Mouse (Mus musculus) CH12.LX (cell line): Measurements from ENCODE around the gene Fosb. TPM values are rescaled to one million over a fixed set of nuclear protein-coding genes. Genes with fewer than 3 reads are reported as not detected.

Source experiments
- DNase-seq: peaks from one replicate; pipeline ENCODE4 v3.0.0-alpha.2; 2013; ENCODE audit errors: extremely low read depth
- H3K27ac ChIP-seq: 2 replicates; pipeline ENCODE4 v1.5.1; 2012; ENCODE audit warnings: low read depth, mild to moderate bottlenecking, control low read depth, moderate library complexity; ENCODE audit not compliant: insufficient read depth
- H3K27me3 ChIP-seq: replicated peaks from 2 replicates; pipeline ENCODE3; 2012; ENCODE audit warnings: inconsistent platforms
- H3K36me3 ChIP-seq, 2 experiments: replicated peaks in 1 of 2; 2 replicates each; pipeline versions ENCODE3 to v1.6.1; 2012; ENCODE audit warnings: inconsistent platforms in 1 of 2, low read length in 1 of 2, mild to moderate bottlenecking in 1 of 2, mixed read lengths in 1 of 2, moderate library complexity in 1 of 2; ENCODE audit not compliant: control insufficient read depth in 1 of 2, insufficient read depth in 1 of 2
- H3K4me1 ChIP-seq, 2 experiments: 2 replicates each; pipeline ENCODE4 v1.6.1; 2012; ENCODE audit warnings: inconsistent platforms in 1 of 2, moderate library complexity in 1 of 2; ENCODE audit not compliant: insufficient read depth in 2 of 2, control insufficient read depth in 1 of 2
- H3K4me2 ChIP-seq: 2 replicates; pipeline ENCODE4 v1.6.1; 2012; ENCODE audit warnings: low read depth, mild to moderate bottlenecking, control low read depth; ENCODE audit not compliant: poor library complexity, insufficient read depth, severe bottlenecking
- H3K4me3 ChIP-seq, 3 experiments: fragments of 150-350 bp in 1 of 3; sonication (generic) in 1 of 3; replicated peaks in 1 of 3; 2 replicates each; pipeline versions ENCODE3 to v1.5.1; 2011 to 2012; ENCODE audit warnings: low read depth in 2 of 3, low read length in 2 of 3, mild to moderate bottlenecking in 2 of 3, moderate library complexity in 2 of 3, control low read depth in 1 of 3, improper control_type of control experiment in 1 of 3, inconsistent platforms in 1 of 3, mixed read lengths in 1 of 3; ENCODE audit not compliant: poor library complexity in 1 of 3
- H3K79me2 ChIP-seq: replicated peaks from 2 replicates; pipeline ENCODE4 v1.6.1; 2012; ENCODE audit warnings: mild to moderate bottlenecking, moderate library complexity; ENCODE audit not compliant: control insufficient read depth, poor library complexity, insufficient read depth, severe bottlenecking; ENCODE audit errors: extremely low read depth
- H3K9ac ChIP-seq: 2 replicates; pipeline ENCODE4 v1.6.1; 2012; ENCODE audit warnings: low read depth, mild to moderate bottlenecking, control low read depth, moderate library complexity; ENCODE audit not compliant: insufficient read depth
- H3K9me3 ChIP-seq: replicated peaks from 2 replicates; pipeline ENCODE3; 2012; ENCODE audit warnings: low read length, inconsistent platforms, mixed read lengths
- BHLHE40 ChIP-seq: IDR thresholded peaks from 2 replicates; pipeline ENCODE4 v1.6.1; 2011; ENCODE audit warnings: mild to moderate bottlenecking, low read depth, low read length, improper control_type of control experiment
- CHD1 ChIP-seq: IDR thresholded peaks from 2 replicates; pipeline ENCODE4 v1.6.1; 2012; ENCODE audit warnings: low read depth, low read length, improper control_type of control experiment, inconsistent platforms
- CHD2 ChIP-seq: IDR thresholded peaks from 2 replicates; pipeline ENCODE4 v1.6.1; 2011; ENCODE audit warnings: low read length, improper control_type of control experiment
- EP300 ChIP-seq: IDR thresholded peaks from 2 replicates; pipeline ENCODE4 v1.6.1; 2011; ENCODE audit warnings: low read length, improper control_type of control experiment
- ETS1 ChIP-seq: conservative IDR thresholded peaks from 2 replicates; pipeline ENCODE4 v1.6.1; 2012; ENCODE audit warnings: low read depth, mild to moderate bottlenecking, inconsistent platforms, low read length, improper control_type of control experiment, moderate library complexity
- GABPA ChIP-seq: IDR thresholded peaks from 2 replicates; pipeline ENCODE4 v1.6.1; 2012; ENCODE audit warnings: low read depth, low read length, improper control_type of control experiment, inconsistent platforms; ENCODE audit not compliant: insufficient replicate concordance
- HCFC1 ChIP-seq: IDR thresholded peaks from 2 replicates; pipeline ENCODE4 v1.6.1; 2012; ENCODE audit warnings: low read depth, mild to moderate bottlenecking, inconsistent platforms, low read length, improper control_type of control experiment
- IRF4 ChIP-seq: IDR thresholded peaks from 2 replicates; pipeline ENCODE4 v1.6.1; 2014; ENCODE audit warnings: low read depth, mild to moderate bottlenecking, inconsistent platforms, low read length, improper control_type of control experiment
- JUND ChIP-seq: conservative IDR thresholded peaks from 2 replicates; pipeline ENCODE4 v1.6.1; 2011; ENCODE audit warnings: low read depth, low read length, improper control_type of control experiment
- MAFK ChIP-seq: IDR thresholded peaks from 2 replicates; pipeline ENCODE4 v1.6.1; 2011; ENCODE audit warnings: low read length, improper control_type of control experiment; ENCODE audit not compliant: insufficient replicate concordance
- MAX ChIP-seq: IDR thresholded peaks from 2 replicates; pipeline ENCODE4 v1.6.1; 2011; ENCODE audit warnings: low read length, improper control_type of control experiment
- MAZ ChIP-seq: IDR thresholded peaks from 2 replicates; pipeline ENCODE4 v1.6.1; 2012; ENCODE audit warnings: low read depth, mild to moderate bottlenecking, inconsistent platforms, low read length, improper control_type of control experiment, moderate library complexity
- MEF2A ChIP-seq: IDR thresholded peaks from 2 replicates; pipeline ENCODE4 v1.6.1; 2014; ENCODE audit warnings: low read depth, mild to moderate bottlenecking, inconsistent platforms, low read length, improper control_type of control experiment, borderline replicate concordance
- MXI1 ChIP-seq: IDR thresholded peaks from 2 replicates; pipeline ENCODE4 v1.6.1; 2011; ENCODE audit warnings: mild to moderate bottlenecking, low read depth, low read length, improper control_type of control experiment
- MYC ChIP-seq: IDR thresholded peaks from 2 replicates; pipeline ENCODE4 v1.6.1; 2011; ENCODE audit warnings: low read depth, mild to moderate bottlenecking, improper control_type of control experiment, low read length
- POLR2A ChIP-seq: IDR thresholded peaks from 2 replicates; pipeline ENCODE4 v1.6.1; 2011; ENCODE audit warnings: low read depth, mild to moderate bottlenecking, improper control_type of control experiment, low read length
- RCOR1 ChIP-seq: conservative IDR thresholded peaks from 2 replicates; pipeline ENCODE4 v1.6.1; 2012; ENCODE audit warnings: low read depth, mild to moderate bottlenecking, inconsistent platforms, low read length, improper control_type of control experiment
- SIN3A ChIP-seq: IDR thresholded peaks from 2 replicates; pipeline ENCODE4 v1.6.1; 2012; ENCODE audit warnings: low read length, improper control_type of control experiment, inconsistent platforms
- SMC3 ChIP-seq: IDR thresholded peaks from 2 replicates; pipeline ENCODE4 v1.6.1; 2011; ENCODE audit warnings: low read depth, low read length, improper control_type of control experiment
- TCF12 ChIP-seq: IDR thresholded peaks from 2 replicates; pipeline ENCODE4 v1.6.1; 2014; ENCODE audit warnings: low read depth, mild to moderate bottlenecking, inconsistent platforms, low read length, improper control_type of control experiment
- USF2 ChIP-seq: conservative IDR thresholded peaks from 2 replicates; pipeline ENCODE4 v1.6.1; 2011; ENCODE audit warnings: low read depth, low read length, improper control_type of control experiment
- ZC3H11A ChIP-seq: IDR thresholded peaks from 2 replicates; pipeline ENCODE4 v1.6.1; 2012; ENCODE audit warnings: low read depth, mild to moderate bottlenecking, inconsistent platforms, low read length, improper control_type of control experiment
- ZKSCAN1 ChIP-seq: IDR thresholded peaks from 2 replicates; pipeline ENCODE4 v1.6.1; 2012; ENCODE audit warnings: low read depth, inconsistent platforms, low read length, improper control_type of control experiment, borderline replicate concordance
- ZNF384 ChIP-seq: IDR thresholded peaks from 2 replicates; pipeline ENCODE4 v1.6.1; 2012; ENCODE audit warnings: low read depth, low read length, improper control_type of control experiment, inconsistent platforms
- dilution Hi-C: fragments of 300-500 bp; cut with MboI; formaldehyde crosslinking; loops from 2 replicates; pipeline ENCODE4 v1.14.3; 2020; ENCODE audit warnings: low sequenced_read_pairs; ENCODE audit not compliant: extremely low pct_unique_long_range_greater_than_20kb, extremely low pct_ligation_motif_present
- in situ Hi-C: fragments of 300-500 bp; cut with MboI; formaldehyde crosslinking; loops from 3 replicates; pipeline ENCODE4 v1.14.3; 2019; ENCODE audit warnings: low sequenced_read_pairs, low pct_ligation_motif_present, low pct_unique_long_range_greater_than_20kb, mixed read lengths
- polyA plus RNA-seq: library from polyadenylated mRNA; unstranded; fragments of >175 nt; gene quantifications from 2 replicates; pipeline ENCODE4 v1.2.1, GENCODE M21; 2012; ENCODE audit warnings: low read depth; ENCODE audit not compliant: insufficient read length
- total RNA-seq, 2 experiments: library from RNA; depleted of rRNA; stranded (reverse); fragments of 300-350 nt in 1 of 2; fragments of >200 nt in 1 of 2; gene quantifications; 2 replicates each; pipeline ENCODE4 v1.2.3; 2012 to 2014

Gene Fosb
- total and polyA plus RNA-seq, 3 experiments = 0.08 to 0.56 TPM; not detected in 1

- H3K27ac ChIP-seq = no peak overlapping the region
- peak; percentile 90 for DNase-seq
- in situ Hi-C loops (no loop called here), dilution Hi-C loops (no loop called here)
- peaks cover 15 to 48% of the 10 kb centered on the region in 2 experiments for H3K4me1 ChIP-seq
- H3K4me2 ChIP-seq = peak overlapping the region; percentile 67
- peaks cover 25% of the 10 kb centered on the region for H3K9me3 ChIP-seq
- TF ChIP-seq CHD1 (no peak), MXI1 (no peak), ZC3H11A (no peak), SIN3A (no peak; the same call in 1 of the 2 replicates), ZNF384 (peak; percentile 88), JUND (peak; percentile 50; the same call in 1 of the 2 replicates), USF2 (no peak), MEF2A (peak; percentile 86), HCFC1 (no peak), GABPA (no peak), MAZ (no peak), CHD2 (peak; percentile 60; the same call in 1 of the 2 replicates), RCOR1 (0 out of 2 replicates have a peak, but pooled peaks have one; percentile 43), MAX (peak; percentile 71), ETS1 (peak; percentile 84), EP300 (peak; percentile 83), MYC (peak; percentile 64; the same call in 1 of the 2 replicates), SMC3 (no peak), MAFK (no peak), ZKSCAN1 (no peak), IRF4 (peak; percentile 91), BHLHE40 (peak; percentile 76), POLR2A (no peak), TCF12 (peak; percentile 74; the same call in 1 of the 2 replicates)
- no peak overlapping the region for H3K9ac ChIP-seq
- no peaks in the 10 kb centered on the region for H3K79me2 ChIP-seq
- no peaks in the 10 kb centered on the region for H3K36me3 ChIP-seq
- no peak overlapping the region for H3K4me3 ChIP-seq
- peaks cover 80% of the 10 kb centered on the region for H3K27me3 ChIP-seq
Observed at GRCm38 (mm10) chr7:19325262-19326199, 15.7 kb upstream of the Fosb start.
